Comparison of ENCODE assay signal across 25 mouse cellular contexts in genomic region chr17:15559946-15560345, GRCm38 (mm10). TPM values are rescaled to one million over a fixed set of nuclear protein-coding genes. Genes with fewer than 3 reads are reported as not detected.
A peak's percentile ranks its signal among the peaks of the same experiment; 100 is the strongest.
DNase-seq lines count a peak whose midpoint lies in the region; ATAC-seq and TF ChIP-seq lines count a peak whose summit lies in the region.
"Had no signal": no experiment of that assay in that cellular context is flagged by ENCODE, and none has a peak within 500 bp of the region (broad histone marks: within the 10 kb centered on the region; RNA-seq: fewer than 3 reads in every experiment).

No protein-coding gene starts in this region.

- no peaks in the 10 kb centered on the region; the same call in 1 of the 2 replicates for H3K79me2 ChIP-seq in MEL (ENCODE audit: control insufficient read depth, insufficient read depth, low read length, poor library complexity)

- TF ChIP-seq EP300 in MEL (IDR thresholded peaks at IDR 0.05; ENCODE audit: low read depth in 1 of 2, low read length in 2 of 2), result no peak

- no peaks in the 10 kb centered on the region for H3K27me3 ChIP-seq in intestine, postnatal 0 days (replicated peaks; ENCODE audit: control insufficient read depth, insufficient read depth, low read length)
- no peaks in the 10 kb centered on the region for H3K27me3 ChIP-seq in intestine, embryonic 16.5 days (replicated peaks; ENCODE audit: control insufficient read depth, insufficient read depth, low read length)
- no peaks in the 10 kb centered on the region for H3K27me3 ChIP-seq in MEL (ENCODE audit: control insufficient read depth in 1 of 2, insufficient read depth in 2 of 2, low read length in 2 of 2)
- H3K27me3 ChIP-seq: embryonic facial prominence, embryonic 13.5 days; forebrain, embryonic 15.5 days; hindbrain, embryonic 12.5 days; hindbrain, embryonic 15.5 days had no signal

- TF ChIP-seq POLR2A in MEL (IDR thresholded peaks at IDR 0.05; ENCODE audit: control insufficient read depth in 1 of 2, insufficient read depth in 1 of 2, low read depth in 1 of 2, low read length in 2 of 2, poor library complexity in 1 of 2), result no peak

- no peaks in the 10 kb centered on the region for H3K36me3 ChIP-seq in intestine, postnatal 0 days (ENCODE audit: control insufficient read depth, insufficient read depth)
- H3K36me3 ChIP-seq in intestine, embryonic 16.5 days (ENCODE audit: control insufficient read depth, insufficient read depth, low read length), result no peaks in the 10 kb centered on the region
- peaks cover 0 to 2% of the 10 kb centered on the region in 2 experiments; a peak in 2 of 4 replicates for H3K36me3 ChIP-seq in MEL (ENCODE audit: control insufficient read depth in 1 of 2, insufficient read depth in 2 of 2, low read length in 2 of 2)
- H3K36me3 ChIP-seq: embryonic facial prominence, embryonic 10.5 days; embryonic facial prominence, embryonic 13.5 days; forebrain, embryonic 12.5 days; forebrain, embryonic 15.5 days; G1E; hindbrain, embryonic 12.5 days; hindbrain, embryonic 15.5 days had no signal

- no peak overlapping the region for H3K27ac ChIP-seq in intestine, postnatal 0 days (ENCODE audit: low read depth, low read length)
- no peak overlapping the region for H3K27ac ChIP-seq in intestine, embryonic 16.5 days (ENCODE audit: low read length)
- no peak overlapping the region for H3K27ac ChIP-seq in MEL (ENCODE audit: control insufficient read depth, low read depth, low read length)
- H3K27ac ChIP-seq: embryonic facial prominence, embryonic 10.5 days; embryonic facial prominence, embryonic 13.5 days; forebrain, embryonic 12.5 days; forebrain, embryonic 15.5 days; hindbrain, embryonic 12.5 days; hindbrain, embryonic 15.5 days had no signal

- 87% methylated on average over 2 of the region's 2 CpGs for WGBS in intestine, postnatal 0 days
- 87% methylated on average over 2 of the region's 2 CpGs for WGBS in intestine, embryonic 16.5 days

- no peaks in the 10 kb centered on the region for H3K4me1 ChIP-seq in intestine, postnatal 0 days (replicated peaks; ENCODE audit: control insufficient read depth, insufficient read depth, low read length)
- H3K4me1 ChIP-seq in intestine, embryonic 16.5 days (ENCODE audit: control insufficient read depth, insufficient read depth, low read length), result peaks cover 3% of the 10 kb centered on the region; the same call in 1 of the 2 replicates
- peaks cover 0 to 7% of the 10 kb centered on the region in 2 experiments for H3K4me1 ChIP-seq in MEL (ENCODE audit: control insufficient read depth in 1 of 2, insufficient read depth in 2 of 2, low read length in 2 of 2)

- no peaks in the 10 kb centered on the region for H3K9me3 ChIP-seq in intestine, postnatal 0 days (ENCODE audit: control insufficient read depth)
- H3K9me3 ChIP-seq in intestine, embryonic 16.5 days (ENCODE audit: control insufficient read depth, low read length), result no peaks in the 10 kb centered on the region
- no peaks in the 10 kb centered on the region for H3K9me3 ChIP-seq in MEL (replicated peaks; ENCODE audit: insufficient read depth, low read length)
- H3K9me3 ChIP-seq: embryonic facial prominence, embryonic 10.5 days; embryonic facial prominence, embryonic 13.5 days; forebrain, embryonic 12.5 days; forebrain, embryonic 15.5 days; G1E; hindbrain, embryonic 12.5 days; hindbrain, embryonic 15.5 days had no signal

- intact Hi-C loops in left cerebral cortex, postnatal 36 days (cut with DNase I), result loop anchor here (5.0 kb wide), 1 partner anchor 33 kb away; the partner anchor contains the start of gene Pdcd2

- ATAC-seq in intestine, postnatal 0 days, result no peak
- ATAC-seq in intestine, embryonic 16.5 days, result no peak
- ATAC-seq: activated CD4-positive, CD25-positive, alpha-beta regulatory T cell, adult 4 months; forebrain, embryonic 15.5 days had no signal

- DNase-seq in A20 (ENCODE audit: low read depth, low spot score) (peak; percentile 41), MEL (ENCODE audit: low read depth, low spot score) (no peak)
- no peak for DNase-seq in kidney, postnatal 4 days
- DNase-seq in left cerebral cortex, postnatal 36 days (ENCODE audit: low spot score in 2 of 2), result no peak
- DNase-seq: adrenal gland, adult 8-10 months; adrenal gland, postnatal 25 days; B cell, adult 2 months; cerebellum, adult 11-12 months; cerebellum, adult 8-10 months; cerebellum, postnatal 10 days; cerebellum, postnatal 36 days; embryo, embryonic 11 days; gastrocnemius, postnatal 25 days had no signal

- 0 out of 2 replicates have a peak, but pooled peaks have one; percentile 8 for TF ChIP-seq CTCF in intestine, postnatal 0 days (IDR thresholded peaks at IDR 0.05; ENCODE audit: low read depth)
- TF ChIP-seq CTCF in MEL (IDR thresholded peaks at IDR 0.05 in 2 of 3, conservative IDR thresholded peaks at IDR 0.05 in 1 of 3; ENCODE audit: control insufficient read depth in 1 of 3, insufficient read depth in 1 of 3, low read depth in 2 of 3, low read length in 3 of 3, poor library complexity in 1 of 3, severe bottlenecking in 1 of 3), result no peak

- no peak overlapping the region for H3K9ac ChIP-seq in intestine, postnatal 0 days (ENCODE audit: low read depth, low read length)
- no peak overlapping the region for H3K9ac ChIP-seq in intestine, embryonic 16.5 days (ENCODE audit: low read depth, low read length)
- no peak overlapping the region for H3K9ac ChIP-seq in MEL (ENCODE audit: control insufficient read depth, low read depth, low read length, poor library complexity, severe bottlenecking)
- H3K9ac ChIP-seq: embryonic facial prominence, embryonic 13.5 days; forebrain, embryonic 12.5 days; forebrain, embryonic 15.5 days; hindbrain, embryonic 12.5 days; hindbrain, embryonic 15.5 days had no signal

- no peak; the same call in 1 of the 2 replicates for TF ChIP-seq RAD21 in MEL (IDR thresholded peaks at IDR 0.05; ENCODE audit: low read depth, low read length)

- H3K4me2 ChIP-seq in intestine, postnatal 0 days (replicated peaks; ENCODE audit: low read depth), result no peak overlapping the region
- no peak overlapping the region for H3K4me2 ChIP-seq in intestine, embryonic 16.5 days (ENCODE audit: low read depth, low read length)
- H3K4me2 ChIP-seq: embryonic facial prominence, embryonic 13.5 days; forebrain, embryonic 12.5 days; forebrain, embryonic 15.5 days; heart, embryonic 11.5 days; hindbrain, embryonic 12.5 days; hindbrain, embryonic 15.5 days had no signal

- H3K4me3 ChIP-seq in intestine, postnatal 0 days (ENCODE audit: low read depth, low read length), result no peak overlapping the region
- no peak overlapping the region for H3K4me3 ChIP-seq in intestine, embryonic 16.5 days (ENCODE audit: low read length)
- H3K4me3 ChIP-seq in MEL (ENCODE audit: control insufficient read depth in 1 of 2, insufficient read depth in 1 of 2, low read depth in 2 of 2, low read length in 2 of 2), result no peak overlapping the region
- H3K4me3 ChIP-seq: embryonic facial prominence, embryonic 10.5 days; embryonic facial prominence, embryonic 13.5 days; erythroblast, embryonic 14.5 days; forebrain, embryonic 12.5 days; forebrain, embryonic 15.5 days; hindbrain, embryonic 12.5 days; hindbrain, embryonic 15.5 days had no signal

TF ChIP-seq in MEL, 35 proteins besides CTCF, POLR2A, EP300 and RAD21:
- TF ChIP-seq SMC3 (IDR thresholded peaks at IDR 0.05; ENCODE audit: low read depth, low read length) (peak; percentile 17; the same call in 1 of the 2 replicates), E2F4 (IDR thresholded peaks at IDR 0.05; ENCODE audit: borderline replicate concordance, low read depth, low read length) (no peak)
TF ChIP-seq in MEL: peak in this region for 1.

RNA-seq across cellular contexts. Expression of gene Prdm9, which starts 4.2 kb away (rescaled TPM):
- 1.5 and 1.8 TPM in 2 replicates for polyA plus RNA-seq in intestine, postnatal 0 days (2015; fragmentation: Nextera tagmentation; extraction: Ambion mirVana)
- 1.5 and 2.2 TPM in 2 replicates for polyA plus RNA-seq in intestine, embryonic 16.5 days (2015; fragmentation: Nextera tagmentation; extraction: Ambion mirVana)
- 1.6 and 2.2 TPM in 2 replicates for total RNA-seq in MEL (2012; rRNA removed)
- 10 to 100 TPM in 1 of 2 experiments, 1 to 10 TPM in 1; 3.5 to 42.2 TPM for polyA plus RNA-seq in MEL (2012; ENCODE audit: insufficient read depth in 1 of 2, insufficient read length in 2 of 2, low read depth in 1 of 2, low replicate concordance in 2 of 2, missing spikeins in 1 of 2)
- total RNA-seq in left cerebral cortex, postnatal 36 days (2021), result 1 to 10 TPM; 1.5 to 3.9 TPM
- polyA plus RNA-seq: erythroblast, embryonic 14.5 days had no signal

RNA-seq across cellular contexts. Expression of gene Pdcd2, which starts 32.8 kb away (rescaled TPM):
- 42.7 and 46.2 TPM in 2 replicates for polyA plus RNA-seq in intestine, postnatal 0 days (2015; fragmentation: Nextera tagmentation; extraction: Ambion mirVana)
- polyA plus RNA-seq in intestine, embryonic 16.5 days (2015; fragmentation: Nextera tagmentation; extraction: Ambion mirVana), result 48.1 and 48.9 TPM in 2 replicates
- 106 and 109 TPM in 2 replicates for total RNA-seq in MEL (2012; rRNA removed)
- polyA plus RNA-seq in MEL (2012; ENCODE audit: insufficient read depth in 1 of 2, insufficient read length in 2 of 2, low read depth in 1 of 2, low replicate concordance in 2 of 2, missing spikeins in 1 of 2), result 100 to 1,000 TPM in 1 of 2 experiments, not detected in 1; 110 TPM
- total RNA-seq in left cerebral cortex, postnatal 36 days (2021), result 10 to 100 TPM; 14.2 to 19.3 TPM
